Mouse (Mus musculus): ENCODE measurements around the gene Arhgap31.

DNA sequence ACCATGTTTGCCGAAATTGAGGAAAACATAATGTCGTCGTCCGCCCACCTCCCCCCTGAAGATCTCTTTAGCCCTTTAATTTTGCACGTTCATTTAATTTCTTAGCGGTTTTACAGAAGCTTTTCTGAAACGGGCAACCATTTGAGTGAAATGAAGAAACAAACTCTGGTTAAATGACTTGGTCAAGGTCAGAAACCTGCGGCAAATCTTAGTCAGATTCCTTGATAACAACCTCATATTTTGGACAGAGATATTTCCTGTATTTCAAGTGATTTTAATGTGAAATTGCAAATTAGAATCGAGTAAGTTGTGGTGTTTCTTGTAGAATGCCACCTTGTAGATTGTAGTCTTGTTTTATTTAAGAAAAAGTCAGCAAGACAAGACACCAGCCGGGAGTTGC lies 149.6 kb downstream of the Arhgap31 start:
- TF ChIP-seq CTCF (conservative IDR thresholded peaks at IDR 0.05; ENCODE audit: low read length) (no peak), NANOG (IDR thresholded peaks at IDR 0.05; ENCODE audit: borderline replicate concordance, low read length) (no peak), POU5F1 (IDR thresholded peaks at IDR 0.05; ENCODE audit: borderline replicate concordance, low read length) (no peak)

All from E14TG2a.4 (cell line).